Mouse (Mus musculus): ENCODE data around the gene L2hgdh.

GRCm38 (mm10) chr12:69674576-69675537 lies 49.8 kb downstream of the L2hgdh start:
- no peak for TF ChIP-seq CTCF (IDR thresholded peaks at IDR 0.05; ENCODE audit: low read depth, low read length)
- no peak for TF ChIP-seq POLR2A (IDR thresholded peaks at IDR 0.05; ENCODE audit: extremely low read depth, insufficient read depth, low read length)
